Mouse (Mus musculus) small intestine, adult 2 months (tissue): ENCODE data around the gene Iffo1.

ENCODE experiments used
- CTCF ChIP-seq: fragments of 200-500 bp; IDR thresholded peaks from 2 replicates; pipeline ENCODE4 v1.5.1; 2012; ENCODE audit warnings: low read depth, mild to moderate bottlenecking, control low read depth, inconsistent platforms, low read length, moderate library complexity, mixed read lengths; ENCODE audit not compliant: insufficient replicate concordance, insufficient read length; ENCODE audit errors: extremely low read depth
- POLR2A ChIP-seq: fragments of 200-500 bp; IDR thresholded peaks from 2 replicates; pipeline ENCODE4 v1.6.1; 2012; ENCODE audit warnings: low read depth, mild to moderate bottlenecking, control low read depth, inconsistent platforms, low read length, moderate library complexity

DNA sequence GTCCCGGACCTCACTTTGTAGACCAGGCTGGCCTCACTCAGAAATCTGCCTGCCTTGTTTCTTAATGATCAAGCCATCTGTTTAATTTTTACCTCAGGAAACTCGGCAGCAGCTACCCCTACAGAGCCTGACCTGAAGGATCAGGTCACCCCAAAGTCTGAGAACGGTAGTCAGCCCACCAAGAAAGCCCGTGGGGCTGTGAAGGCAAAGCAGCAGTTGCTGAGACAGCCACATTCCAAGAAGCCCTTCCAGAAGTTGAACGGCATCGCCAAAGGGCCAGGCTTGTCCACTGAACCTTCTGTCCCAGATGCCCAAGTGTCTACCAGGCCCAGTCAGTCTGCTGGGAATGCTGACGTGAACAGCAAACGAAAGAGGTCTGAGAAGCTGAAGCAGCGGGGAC, 1.1 kb upstream of the Iffo1 start:
- TF ChIP-seq CTCF, result no peak
- no peak for TF ChIP-seq POLR2A
